Mouse (Mus musculus): ENCODE results near the gene Tcea2. TPM values are rescaled to one million over a fixed set of nuclear protein-coding genes. Genes with fewer than 3 reads are reported as not detected.
A peak's percentile ranks its signal among the peaks of the same experiment; 100 is the strongest.

Gene Tcea2
- polyA plus RNA-seq, 1 experiment from 2014 or later, result 21.2 TPM

- Histone ChIP-seq H3K4me3 (ENCODE audit: low read depth, low read length) (peak overlapping the region; percentile 34), H3K4me1 (replicated peaks; ENCODE audit: control insufficient read depth, insufficient read depth, low read length) (peaks cover 9% of the 10 kb centered on the region; the same call in 1 of the 2 replicates), H3K9me3 (ENCODE audit: control insufficient read depth, low read length) (no peaks in the 10 kb centered on the region), H3K4me2 (replicated peaks; ENCODE audit: low read depth, low read length) (peak overlapping the region; percentile 62), H3K27me3 (ENCODE audit: control insufficient read depth, insufficient read depth, low read length) (peaks cover 43% of the 10 kb centered on the region), H3K9ac (ENCODE audit: low read depth, low read length) (peak overlapping the region; percentile 8; the same call in 1 of the 2 replicates), H3K36me3 (ENCODE audit: control insufficient read depth, insufficient read depth, low read length) (no peaks in the 10 kb centered on the region), H3K27ac (ENCODE audit: low read depth, low read length) (no peak overlapping the region)
- DNase-seq (ENCODE audit: low spot score) (peak; percentile 58), ATAC-seq (ENCODE audit: low FRiP score) (no peak)
- 2% methylated on average over 41 of the region's 41 CpGs for WGBS
These were observed 9.2 kb upstream of the Tcea2 start for GRCm38 (mm10) chr2:181670913-181671311.

- peaks cover 9% of the 10 kb centered on the region; the same call in 1 of the 2 replicates for H3K4me1 ChIP-seq (replicated peaks; ENCODE audit: control insufficient read depth, insufficient read depth, low read length)
- no peaks in the 10 kb centered on the region for H3K36me3 ChIP-seq (ENCODE audit: control insufficient read depth, insufficient read depth, low read length)
- H3K4me3 ChIP-seq (ENCODE audit: low read depth, low read length), result peak within 1 kb of the TSS; percentile 34
- 1% methylated on average over 43 of the region's 43 CpGs for WGBS
- H3K4me2 ChIP-seq (replicated peaks; ENCODE audit: low read depth, low read length), result peak within 1 kb of the TSS; percentile 62
- H3K9me3 ChIP-seq (ENCODE audit: control insufficient read depth, low read length), result no peaks in the 10 kb centered on the region
- H3K27me3 ChIP-seq (ENCODE audit: control insufficient read depth, insufficient read depth, low read length), result peaks cover 43% of the 10 kb centered on the region
- DNase-seq (ENCODE audit: low spot score) (peak; percentile 49), ATAC-seq (ENCODE audit: low FRiP score) (no peak)
- H3K9ac ChIP-seq (ENCODE audit: low read depth, low read length), result peak within 1 kb of the TSS; percentile 8; the same call in 1 of the 2 replicates
- H3K27ac ChIP-seq (ENCODE audit: low read depth, low read length), result no peak within 1 kb of the TSS
These were observed 8.8 kb upstream of the Tcea2 start, which contains the start of gene Sox18 for GRCm38 (mm10) chr2:181671326-181671725. Sox18 (minus strand) TSS chr2:181671640.

GRCm38 (mm10) chr2:181671984-181672383 is 8.1 kb upstream of the Tcea2 start:
- H3K9ac ChIP-seq (ENCODE audit: low read depth, low read length), result no peak overlapping the region
- H3K4me2 ChIP-seq (replicated peaks; ENCODE audit: low read depth, low read length), result peak overlapping the region; percentile 62; the same call in 1 of the 2 replicates
- no peaks in the 10 kb centered on the region for H3K9me3 ChIP-seq (ENCODE audit: control insufficient read depth, low read length)
- ATAC-seq (ENCODE audit: low FRiP score) (no peak), DNase-seq (ENCODE audit: low spot score) (no peak)
- H3K27me3 ChIP-seq (ENCODE audit: control insufficient read depth, insufficient read depth, low read length), result peaks cover 43% of the 10 kb centered on the region
- no peaks in the 10 kb centered on the region for H3K36me3 ChIP-seq (ENCODE audit: control insufficient read depth, insufficient read depth, low read length)
- H3K4me3 ChIP-seq (ENCODE audit: low read depth, low read length), result no peak overlapping the region
- H3K27ac ChIP-seq (ENCODE audit: low read depth, low read length), result no peak overlapping the region
- 26% methylated on average over 7 of the region's 7 CpGs for WGBS
- peaks cover 9% of the 10 kb centered on the region; the same call in 1 of the 2 replicates for H3K4me1 ChIP-seq (replicated peaks; ENCODE audit: control insufficient read depth, insufficient read depth, low read length)

- peaks cover 42% of the 10 kb centered on the region for H3K27me3 ChIP-seq (ENCODE audit: control insufficient read depth, insufficient read depth, low read length)
- peaks cover 9% of the 10 kb centered on the region; the same call in 1 of the 2 replicates for H3K4me1 ChIP-seq (replicated peaks; ENCODE audit: control insufficient read depth, insufficient read depth, low read length)
- DNase-seq (ENCODE audit: low spot score) (peak; percentile 44), ATAC-seq (ENCODE audit: low FRiP score) (0 out of 2 replicates have a peak, but pooled peaks have one; percentile 12)
- no peak overlapping the region for H3K27ac ChIP-seq (ENCODE audit: low read depth, low read length)
- WGBS, result 43% methylated on average over 1 of the region's 1 CpGs
- no peaks in the 10 kb centered on the region for H3K36me3 ChIP-seq (ENCODE audit: control insufficient read depth, insufficient read depth, low read length)
- no peaks in the 10 kb centered on the region for H3K9me3 ChIP-seq (ENCODE audit: control insufficient read depth, low read length)
- H3K4me2 ChIP-seq (replicated peaks; ENCODE audit: low read depth, low read length), result no peak overlapping the region
- H3K4me3 ChIP-seq (ENCODE audit: low read depth, low read length), result no peak overlapping the region
- no peak overlapping the region for H3K9ac ChIP-seq (ENCODE audit: low read depth, low read length)
These were observed 6.6 kb upstream of the Tcea2 start for GRCm38 (mm10) chr2:181673501-181673900.

GRCm38 (mm10) chr2:181674934-181675333 is 5.2 kb upstream of the Tcea2 start:
- Histone ChIP-seq H3K4me1 (replicated peaks; ENCODE audit: control insufficient read depth, insufficient read depth, low read length) (peaks cover 9% of the 10 kb centered on the region; the same call in 1 of the 2 replicates), H3K4me2 (replicated peaks; ENCODE audit: low read depth, low read length) (no peak overlapping the region), H3K27me3 (ENCODE audit: control insufficient read depth, insufficient read depth, low read length) (peaks cover 29% of the 10 kb centered on the region), H3K9me3 (ENCODE audit: control insufficient read depth, low read length) (no peaks in the 10 kb centered on the region), H3K4me3 (ENCODE audit: low read depth, low read length) (no peak overlapping the region), H3K9ac (ENCODE audit: low read depth, low read length) (no peak overlapping the region), H3K27ac (ENCODE audit: low read depth, low read length) (no peak overlapping the region), H3K36me3 (ENCODE audit: control insufficient read depth, insufficient read depth, low read length) (no peaks in the 10 kb centered on the region)
- ATAC-seq (ENCODE audit: low FRiP score), result no peak
- no peak for DNase-seq (ENCODE audit: low spot score)
- 82% methylated on average over 4 of the region's 4 CpGs for WGBS

- H3K36me3 ChIP-seq (ENCODE audit: control insufficient read depth, insufficient read depth, low read length), result no peaks in the 10 kb centered on the region
- ATAC-seq (ENCODE audit: low FRiP score) (0 out of 2 replicates have a peak, but pooled peaks have one; percentile 22), DNase-seq (ENCODE audit: low spot score) (peak; percentile 67)
- peak overlapping the region; percentile 44 for H3K9ac ChIP-seq (ENCODE audit: low read depth, low read length)
- no peak overlapping the region; the same call in 1 of the 2 replicates for H3K27ac ChIP-seq (ENCODE audit: low read depth, low read length)
- peaks cover 9% of the 10 kb centered on the region; the same call in 1 of the 2 replicates for H3K4me1 ChIP-seq (replicated peaks; ENCODE audit: control insufficient read depth, insufficient read depth, low read length)
- peak overlapping the region; percentile 17; the same call in 1 of the 2 replicates for H3K4me2 ChIP-seq (replicated peaks; ENCODE audit: low read depth, low read length)
- H3K9me3 ChIP-seq (ENCODE audit: control insufficient read depth, low read length), result no peaks in the 10 kb centered on the region
- H3K27me3 ChIP-seq (ENCODE audit: control insufficient read depth, insufficient read depth, low read length), result peaks cover 24% of the 10 kb centered on the region
- no peak overlapping the region for H3K4me3 ChIP-seq (ENCODE audit: low read depth, low read length)
- 4% methylated on average over 14 of the region's 14 CpGs for WGBS
These were observed 4.7 kb upstream of the Tcea2 start for GRCm38 (mm10) chr2:181675454-181675853.

- no peak overlapping the region for H3K9ac ChIP-seq (ENCODE audit: low read depth, low read length)
- H3K9me3 ChIP-seq (ENCODE audit: control insufficient read depth, low read length), result no peaks in the 10 kb centered on the region
- peaks cover 8% of the 10 kb centered on the region for H3K4me1 ChIP-seq (replicated peaks; ENCODE audit: control insufficient read depth, insufficient read depth, low read length)
- 33% methylated on average over 2 of the region's 2 CpGs for WGBS
- H3K4me2 ChIP-seq (replicated peaks; ENCODE audit: low read depth, low read length), result no peak overlapping the region
- peak; percentile 63 for DNase-seq (ENCODE audit: low spot score)
- H3K27me3 ChIP-seq (ENCODE audit: control insufficient read depth, insufficient read depth, low read length), result peaks cover 14% of the 10 kb centered on the region
- ATAC-seq (ENCODE audit: low FRiP score), result no peak
- H3K27ac ChIP-seq (ENCODE audit: low read depth, low read length), result no peak overlapping the region; the same call in 1 of the 2 replicates
- H3K36me3 ChIP-seq (ENCODE audit: control insufficient read depth, insufficient read depth, low read length), result no peaks in the 10 kb centered on the region
- H3K4me3 ChIP-seq (ENCODE audit: low read depth, low read length), result no peak overlapping the region
These were observed 3.7 kb upstream of the Tcea2 start for GRCm38 (mm10) chr2:181676424-181676823.

GRCm38 (mm10) chr2:181677096-181677754 is 2.9 kb upstream of the Tcea2 start:
- H3K9ac ChIP-seq (ENCODE audit: low read depth, low read length), result no peak overlapping the region
- DNase-seq (ENCODE audit: low spot score) (no peak), ATAC-seq (ENCODE audit: low FRiP score) (no peak)
- no peak overlapping the region for H3K4me2 ChIP-seq (replicated peaks; ENCODE audit: low read depth, low read length)
- H3K4me3 ChIP-seq (ENCODE audit: low read depth, low read length), result no peak overlapping the region
- whole genome bisulfite sequencing, result 58% methylated on average over 4 of the region's 5 CpGs
- no peaks in the 10 kb centered on the region for H3K36me3 ChIP-seq (ENCODE audit: control insufficient read depth, insufficient read depth, low read length)
- no peak overlapping the region for H3K27ac ChIP-seq (ENCODE audit: low read depth, low read length)
- peaks cover 6% of the 10 kb centered on the region for H3K27me3 ChIP-seq (ENCODE audit: control insufficient read depth, insufficient read depth, low read length)
- no peaks in the 10 kb centered on the region for H3K9me3 ChIP-seq (ENCODE audit: control insufficient read depth, low read length)
- H3K4me1 ChIP-seq (replicated peaks; ENCODE audit: control insufficient read depth, insufficient read depth, low read length), result peaks cover 7% of the 10 kb centered on the region

GRCm38 (mm10) chr2:181677755-181678098 is 2.4 kb upstream of the Tcea2 start:
- WGBS, result 57% methylated on average over 3 of the region's 3 CpGs
- ATAC-seq (ENCODE audit: low FRiP score), result no peak
- Histone ChIP-seq H3K27ac (ENCODE audit: low read depth, low read length) (no peak overlapping the region), H3K4me3 (ENCODE audit: low read depth, low read length) (no peak overlapping the region), H3K4me2 (replicated peaks; ENCODE audit: low read depth, low read length) (no peak overlapping the region), H3K27me3 (ENCODE audit: control insufficient read depth, insufficient read depth, low read length) (peaks cover 1% of the 10 kb centered on the region), H3K4me1 (replicated peaks; ENCODE audit: control insufficient read depth, insufficient read depth, low read length) (peaks cover 7% of the 10 kb centered on the region), H3K9me3 (ENCODE audit: control insufficient read depth, low read length) (no peaks in the 10 kb centered on the region), H3K9ac (ENCODE audit: low read depth, low read length) (no peak overlapping the region), H3K36me3 (ENCODE audit: control insufficient read depth, insufficient read depth, low read length) (no peaks in the 10 kb centered on the region)
- no peak for DNase-seq (ENCODE audit: low spot score)
